In genomic region chr14:20193103-20193715, GRCm38 (mm10) we compare ENCODE assay signal across 21 mouse cellular contexts. TPM values are rescaled to one million over a fixed set of nuclear protein-coding genes. Genes with fewer than 3 reads are reported as not detected.
A peak's percentile ranks its signal among the peaks of the same experiment; 100 is the strongest.
DNase-seq lines count a peak whose midpoint lies in the region; ATAC-seq and TF ChIP-seq lines count a peak whose summit lies in the region.
"Had no signal": no experiment of that assay in that cellular context is flagged by ENCODE, and none has a peak within 500 bp of the region (broad histone marks: within the 10 kb centered on the region; RNA-seq: fewer than 3 reads in every experiment).

No protein-coding gene starts in this region.

- peak overlapping the region; percentile 44; the same call in 1 of the 2 replicates for H3K27ac ChIP-seq in forebrain, embryonic 10.5 days
- no peak overlapping the region for H3K27ac ChIP-seq in forebrain, embryonic 11.5 days (ENCODE audit: low read depth, low read length)
- no peak overlapping the region for H3K27ac ChIP-seq in kidney, embryonic 14.5 days (ENCODE audit: low read depth, low read length)
- H3K27ac ChIP-seq in kidney, postnatal 0 days, result no peak overlapping the region
- H3K27ac ChIP-seq: heart, embryonic 15.5 days; hindbrain, embryonic 12.5 days; limb, embryonic 15.5 days; macrophage; midbrain, embryonic 15.5 days; neural tube, embryonic 12.5 days had no signal

- H3K4me3 ChIP-seq in forebrain, embryonic 10.5 days, result no peak overlapping the region
- no peak overlapping the region for H3K4me3 ChIP-seq in forebrain, embryonic 11.5 days (ENCODE audit: low read depth, low read length)
- H3K4me3 ChIP-seq in kidney, embryonic 14.5 days (ENCODE audit: low read length), result no peak overlapping the region
- H3K4me3 ChIP-seq in kidney, postnatal 0 days (replicated peaks; ENCODE audit: low read depth, low read length), result no peak overlapping the region
- H3K4me3 ChIP-seq: erythroblast, embryonic 14.5 days; heart, embryonic 15.5 days; hindbrain, embryonic 12.5 days; limb, embryonic 15.5 days; midbrain, embryonic 15.5 days; neural tube, embryonic 12.5 days had no signal

- H3K4me2 ChIP-seq in forebrain, embryonic 11.5 days (ENCODE audit: low read depth, low read length, severe bottlenecking), result no peak overlapping the region
- no peak overlapping the region for H3K4me2 ChIP-seq in kidney, embryonic 14.5 days (replicated peaks; ENCODE audit: low read depth, low read length)
- no peak overlapping the region for H3K4me2 ChIP-seq in kidney, postnatal 0 days (ENCODE audit: low read length)
- H3K4me2 ChIP-seq: heart, embryonic 15.5 days; hindbrain, embryonic 12.5 days; limb, embryonic 15.5 days; lung, embryonic 14.5 days; midbrain, embryonic 15.5 days; neural tube, embryonic 12.5 days had no signal

- DNase-seq in forebrain, embryonic 10.5 days (ENCODE audit: extremely low spot score, low spot score), result no peak
- no peak for DNase-seq in forebrain, embryonic 11.5 days (ENCODE audit: low spot score)
- DNase-seq in kidney, adult 8-10 months, result peak; percentile 82 to 83
- peak; percentile 44 for DNase-seq in brain, adult 2 months (ENCODE audit: low read depth, low spot score)
- no peak for DNase-seq in kidney, postnatal 0 days (ENCODE audit: low spot score)
- DNase-seq: adrenal gland, postnatal 25 days; cerebellum, adult 9-11 months; heart, adult 11 months; lung, embryonic 14.5 days; thymus, postnatal 4 days had no signal

- no peak overlapping the region for H3K9ac ChIP-seq in forebrain, embryonic 11.5 days (ENCODE audit: low read length)
- H3K9ac ChIP-seq in kidney, embryonic 14.5 days (ENCODE audit: low read depth, low read length), result no peak overlapping the region
- H3K9ac ChIP-seq in kidney, postnatal 0 days (ENCODE audit: low read depth, low read length), result no peak overlapping the region
- H3K9ac ChIP-seq: heart, embryonic 15.5 days; hindbrain, embryonic 12.5 days; limb, embryonic 15.5 days; lung, embryonic 14.5 days; midbrain, embryonic 15.5 days; neural tube, embryonic 12.5 days had no signal

- ATAC-seq in forebrain, embryonic 11.5 days (replicated peaks; ENCODE audit: low FRiP score), result no peak
- no peak for ATAC-seq in kidney, embryonic 14.5 days (ENCODE audit: low FRiP score, low TSS enrichment)
- peak; percentile 61 for ATAC-seq in kidney, postnatal 0 days (replicated peaks; ENCODE audit: low FRiP score, low read depth)
- no peak for ATAC-seq in inflammation-experienced regulatory T-cells, adult 6 months
- ATAC-seq in megakaryocyte-erythroid progenitor cell, adult 5-6 weeks (replicated peaks; ENCODE audit: low FRiP score, low TSS enrichment, poor library complexity, severe bottlenecking), result no peak
- ATAC-seq: midbrain, embryonic 15.5 days had no signal

- H3K36me3 ChIP-seq in forebrain, embryonic 10.5 days (replicated peaks), result no peaks in the 10 kb centered on the region
- H3K36me3 ChIP-seq in forebrain, embryonic 11.5 days (ENCODE audit: control insufficient read depth, insufficient read depth, low read length), result no peaks in the 10 kb centered on the region
- no peaks in the 10 kb centered on the region for H3K36me3 ChIP-seq in kidney, embryonic 14.5 days (ENCODE audit: control insufficient read depth, insufficient read depth, low read length)
- no peaks in the 10 kb centered on the region for H3K36me3 ChIP-seq in kidney, postnatal 0 days (ENCODE audit: insufficient read depth, low read length)
- H3K36me3 ChIP-seq: heart, embryonic 15.5 days; hindbrain, embryonic 12.5 days; limb, embryonic 15.5 days; midbrain, embryonic 15.5 days; neural tube, embryonic 12.5 days had no signal

- no peaks in the 10 kb centered on the region for H3K9me3 ChIP-seq in forebrain, embryonic 10.5 days
- H3K9me3 ChIP-seq in forebrain, embryonic 11.5 days (ENCODE audit: control insufficient read depth, low read length), result no peaks in the 10 kb centered on the region
- H3K9me3 ChIP-seq in kidney, embryonic 14.5 days (ENCODE audit: control insufficient read depth, low read length), result no peaks in the 10 kb centered on the region
- no peaks in the 10 kb centered on the region for H3K9me3 ChIP-seq in kidney, postnatal 0 days (replicated peaks; ENCODE audit: low read length)
- H3K9me3 ChIP-seq: heart, embryonic 15.5 days; hindbrain, embryonic 12.5 days; limb, embryonic 15.5 days; midbrain, embryonic 15.5 days; neural tube, embryonic 12.5 days had no signal

- no peaks in the 10 kb centered on the region for H3K27me3 ChIP-seq in forebrain, embryonic 10.5 days (ENCODE audit: poor library complexity, severe bottlenecking)
- no peaks in the 10 kb centered on the region for H3K27me3 ChIP-seq in forebrain, embryonic 11.5 days (ENCODE audit: control insufficient read depth, insufficient read depth, low read length)
- no peaks in the 10 kb centered on the region for H3K27me3 ChIP-seq in kidney, embryonic 14.5 days (ENCODE audit: control insufficient read depth, insufficient read depth, low read length)
- no peaks in the 10 kb centered on the region for H3K27me3 ChIP-seq in kidney, postnatal 0 days (ENCODE audit: insufficient read depth, low read length)
- H3K27me3 ChIP-seq: CH12.LX; heart, embryonic 15.5 days; hindbrain, embryonic 12.5 days; limb, embryonic 15.5 days; midbrain, embryonic 15.5 days; neural tube, embryonic 12.5 days had no signal

- H3K4me1 ChIP-seq in forebrain, embryonic 10.5 days, result peaks cover 7% of the 10 kb centered on the region
- peaks cover 2% of the 10 kb centered on the region; the same call in 1 of the 2 replicates for H3K4me1 ChIP-seq in forebrain, embryonic 11.5 days (replicated peaks; ENCODE audit: control insufficient read depth, insufficient read depth, low read length)
- H3K4me1 ChIP-seq in kidney, embryonic 14.5 days (ENCODE audit: control insufficient read depth, insufficient read depth, low read length), result no peaks in the 10 kb centered on the region
- H3K4me1 ChIP-seq in kidney, postnatal 0 days (replicated peaks; ENCODE audit: insufficient read depth, low read length), result no peaks in the 10 kb centered on the region
- H3K4me1 ChIP-seq: heart, embryonic 15.5 days; midbrain, embryonic 15.5 days; neural tube, embryonic 12.5 days had no signal

- TF ChIP-seq CTCF in kidney, postnatal 0 days (IDR thresholded peaks at IDR 0.05; ENCODE audit: low read depth), result no peak

- WGBS in forebrain, embryonic 10.5 days, result 81% methylated on average over 4 of the region's 4 CpGs
- WGBS in forebrain, embryonic 11.5 days, result 81% methylated on average over 4 of the region's 4 CpGs
- 58% methylated on average over 4 of the region's 4 CpGs for WGBS in kidney, embryonic 14.5 days
- WGBS in kidney, postnatal 0 days, result 68% methylated on average over 4 of the region's 4 CpGs

RNA-seq across cellular contexts. Expression of gene Kcnk5, which starts 11.6 kb away (rescaled TPM):
- polyA plus RNA-seq in forebrain, embryonic 10.5 days (2016; fragmentation: Nextera tagmentation; extraction: Ambion mirVana), result 16.1 and 16.8 TPM in 2 replicates
- polyA plus RNA-seq in forebrain, embryonic 11.5 days (2014; fragmentation: Nextera tagmentation; extraction: Ambion mirVana), result 14.9 and 15.4 TPM in 2 replicates
- 4.7 and 12.2 TPM in 2 replicates for polyA plus RNA-seq in kidney, embryonic 14.5 days (2014; fragmentation: Nextera tagmentation; extraction: Ambion mirVana)
- polyA plus RNA-seq in kidney, postnatal 0 days (2015; fragmentation: Nextera tagmentation; extraction: Ambion mirVana), result 12.0 and 14.8 TPM in 2 replicates
- polyA plus RNA-seq in inflammation-experienced regulatory T-cells, adult 6 months (2017; shearing (Covaris generic)), result 1 to 10 TPM; 4.2 to 7.5 (median 5.4) TPM
- total RNA-seq in megakaryocyte-erythroid progenitor cell, adult 5-6 weeks (2014; fragmentation: Nextera tagmentation), result 7.4 and 7.7 TPM in 2 replicates
- total RNA-seq in megakaryocyte-erythroid progenitor cell, adult 5-6 weeks (2017), result 5.4 and 9.4 TPM in 2 replicates

RNA-seq across cellular contexts. Expression of gene Saysd1, which starts 54.9 kb away (rescaled TPM):
- polyA plus RNA-seq in forebrain, embryonic 10.5 days (2016; fragmentation: Nextera tagmentation; extraction: Ambion mirVana), result 10.9 and 11.9 TPM in 2 replicates
- 11.6 and 11.7 TPM in 2 replicates for polyA plus RNA-seq in forebrain, embryonic 11.5 days (2014; fragmentation: Nextera tagmentation; extraction: Ambion mirVana)
- polyA plus RNA-seq in kidney, embryonic 14.5 days (2014; fragmentation: Nextera tagmentation; extraction: Ambion mirVana), result 11.2 and 13.7 TPM in 2 replicates
- polyA plus RNA-seq in kidney, postnatal 0 days (2015; fragmentation: Nextera tagmentation; extraction: Ambion mirVana), result 18.1 and 19.3 TPM in 2 replicates
- polyA plus RNA-seq in inflammation-experienced regulatory T-cells, adult 6 months (2017; shearing (Covaris generic)), result 10 to 100 TPM; 21.3 to 40.2 (median 21.6) TPM
- total RNA-seq in megakaryocyte-erythroid progenitor cell, adult 5-6 weeks (2014; fragmentation: Nextera tagmentation), result 2.1 and 3.9 TPM in 2 replicates
- 1.6 and 2.1 TPM in 2 replicates for total RNA-seq in megakaryocyte-erythroid progenitor cell, adult 5-6 weeks (2017)

Comparison
In these comparisons a context has a peak if more than half of its experiments do, and no peak if none do; other contexts are left out.
1. DNase-seq: peak in kidney, adult 8-10 months (2 of 2) and brain, adult 2 months (single experiment); none in forebrain, embryonic 10.5 days (single experiment), forebrain, embryonic 11.5 days (single experiment) and kidney, postnatal 0 days (single experiment).